Mouse (Mus musculus): ENCODE results near the gene Gpr107.

Gpr107 gene

GRCm38 (mm10) chr2:31127219-31127618, 24.9 kb upstream of the Gpr107 start:
- DNase-seq (ENCODE audit: low spot score in 2 of 2): no peak

- DNase-seq (ENCODE audit: low spot score in 2 of 2): no peak
Measured at GRCm38 (mm10) chr2:31127899-31128298, 24.2 kb upstream of the Gpr107 start.

- no peak for DNase-seq (ENCODE audit: low spot score in 2 of 2)
Measured at GRCm38 (mm10) chr2:31129742-31130518, 22.2 kb upstream of the Gpr107 start.

DNA sequence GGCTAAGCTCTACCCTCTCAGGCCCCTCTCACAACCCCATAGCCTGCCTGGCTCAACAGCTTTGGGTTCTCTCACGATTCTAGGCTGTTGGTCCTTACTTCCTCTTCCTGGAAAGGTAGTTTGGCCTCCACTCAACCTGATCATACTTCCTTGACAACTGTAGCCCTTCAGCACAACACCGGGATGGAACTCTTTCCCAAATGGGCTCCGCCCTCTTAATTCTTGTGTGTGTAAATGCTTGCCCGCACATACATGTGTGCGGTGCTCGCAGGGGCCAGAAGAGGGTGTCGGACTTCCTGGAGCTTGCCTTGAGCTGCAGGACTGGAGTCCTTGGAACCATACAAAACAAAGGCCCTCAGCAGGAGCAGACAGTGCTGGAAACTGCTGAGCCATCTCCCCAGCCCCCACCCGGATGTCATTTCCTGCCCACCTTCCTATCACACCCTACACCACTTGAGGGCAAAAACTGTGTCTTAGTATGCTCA, 21.3 kb upstream of the Gpr107 start:
- no peak for DNase-seq (ENCODE audit: low spot score in 2 of 2)

GRCm38 (mm10) chr2:31132682-31133081, 19.4 kb upstream of the Gpr107 start:
- DNase-seq (ENCODE audit: low spot score in 2 of 2): no peak

GRCm38 (mm10) chr2:31133981-31134380, 18.1 kb upstream of the Gpr107 start:
- no peak for DNase-seq (ENCODE audit: low spot score in 2 of 2)

GRCm38 (mm10) chr2:31135512-31135931, 16.6 kb upstream of the Gpr107 start:
- DNase-seq (ENCODE audit: low spot score in 2 of 2): no peak

DNA sequence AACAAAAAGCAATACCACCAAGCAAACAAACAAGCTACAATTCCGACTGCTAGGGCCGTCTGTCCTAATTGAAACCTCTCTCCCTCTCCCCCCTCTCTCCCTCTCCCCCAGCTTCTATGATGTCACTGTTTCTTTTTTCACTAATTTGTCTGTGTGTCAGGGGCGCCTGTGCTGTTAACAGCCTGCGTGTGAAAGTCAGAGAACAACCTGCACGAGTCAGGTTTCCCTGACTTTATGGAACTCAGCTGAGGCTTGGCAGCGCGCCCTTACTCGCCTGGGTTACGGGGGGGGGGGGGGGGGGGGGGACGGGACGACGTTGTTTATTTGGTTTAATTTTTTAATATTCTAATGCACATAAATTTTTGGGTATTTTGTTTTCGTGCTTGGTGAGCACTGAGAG, 15.8 kb upstream of the Gpr107 start:
- DNase-seq (ENCODE audit: low spot score in 2 of 2): no peak

DNA sequence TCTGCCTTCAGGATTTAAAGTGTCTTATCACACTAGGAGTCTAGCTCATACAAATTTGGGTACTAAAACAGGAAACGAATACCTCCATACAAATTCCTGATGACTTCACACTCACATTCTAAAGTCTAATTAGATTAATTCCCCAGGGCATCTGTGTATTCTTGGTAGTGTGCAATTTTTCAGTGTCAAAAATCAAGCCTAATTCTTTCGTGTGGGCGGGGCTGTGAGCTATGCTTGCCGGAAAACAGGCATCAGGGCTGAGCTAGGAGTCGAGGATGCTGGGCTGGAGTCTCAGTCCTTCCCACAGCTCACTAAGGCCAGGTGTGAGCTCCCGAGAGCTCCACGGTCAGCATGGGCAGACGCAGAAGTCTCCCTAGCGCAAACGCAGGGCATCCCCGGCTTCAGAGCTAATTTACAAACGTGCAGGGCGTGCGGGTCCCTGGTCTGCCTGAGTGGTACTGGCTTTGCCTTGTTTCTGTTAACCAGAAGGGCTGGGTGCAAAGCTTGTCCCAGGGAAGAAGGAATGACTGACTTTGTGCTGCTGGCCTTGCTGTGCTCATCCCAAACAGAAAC, 15.0 kb upstream of the Gpr107 start:
- DNase-seq (ENCODE audit: low spot score in 2 of 2): no peak

GRCm38 (mm10) chr2:31139174-31139632, 12.9 kb upstream of the Gpr107 start:
- DNase-seq (ENCODE audit: low spot score in 2 of 2): no peak

GRCm38 (mm10) chr2:31139991-31140771, 11.9 kb upstream of the Gpr107 start:
- no peak for DNase-seq (ENCODE audit: low spot score in 2 of 2)

DNA sequence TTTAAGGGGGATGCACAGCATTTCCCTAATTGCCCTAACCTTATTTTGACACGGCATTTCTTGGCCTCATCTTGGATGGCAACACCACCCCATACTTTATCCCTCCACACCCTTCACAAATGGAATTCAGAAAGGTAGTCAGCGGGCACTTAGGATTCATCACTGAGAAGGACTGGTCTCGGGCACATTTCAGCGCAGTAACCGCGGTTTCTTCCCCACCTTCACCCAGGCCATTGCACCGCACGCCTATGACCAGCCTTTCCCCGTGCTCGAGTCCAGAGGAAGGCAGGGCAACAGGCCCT, 11.4 kb upstream of the Gpr107 start:
- DNase-seq (ENCODE audit: low spot score in 2 of 2): no peak

DNA sequence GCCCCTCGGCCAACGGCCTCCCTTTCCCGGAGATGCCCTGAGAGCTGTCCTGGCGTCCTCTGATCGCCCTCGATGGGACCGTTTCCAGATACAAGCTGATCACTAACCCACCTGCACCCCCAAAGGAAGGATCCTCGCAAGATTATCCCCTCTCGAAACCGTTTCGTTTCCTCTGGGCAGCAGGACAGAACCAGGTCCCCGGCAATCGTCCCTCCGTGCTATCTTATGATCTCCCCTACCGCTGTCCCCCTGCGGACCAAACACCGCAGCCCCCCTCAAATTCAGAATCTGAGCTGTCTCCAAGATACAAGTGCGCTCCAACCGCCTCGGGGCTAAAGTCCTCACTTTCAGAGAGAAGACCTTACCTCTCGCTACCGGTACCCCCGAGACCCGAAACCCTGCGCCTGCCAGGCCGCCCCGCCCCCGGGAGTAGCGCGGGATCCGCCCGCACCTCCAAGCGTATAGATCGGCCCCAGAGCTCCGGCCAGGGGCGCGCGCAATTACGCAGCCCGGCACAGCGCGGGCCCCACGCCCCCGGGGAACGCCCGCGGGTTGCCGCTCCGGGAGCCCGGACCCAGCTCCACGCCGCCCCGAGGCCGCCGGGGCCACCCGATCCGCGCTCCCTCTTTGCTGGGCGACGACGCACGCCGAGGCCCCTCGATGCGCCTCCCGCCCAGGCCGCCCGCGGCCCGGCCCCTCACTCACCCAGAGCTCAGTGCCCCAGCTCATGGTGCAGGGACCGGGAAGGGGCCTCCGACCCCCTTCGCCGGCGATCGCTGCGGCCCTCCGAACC, 10.8 kb upstream of the Gpr107 start:
- DNase-seq (ENCODE audit: low spot score in 2 of 2): peak in 1 of 2 experiments; percentile 74

DNA sequence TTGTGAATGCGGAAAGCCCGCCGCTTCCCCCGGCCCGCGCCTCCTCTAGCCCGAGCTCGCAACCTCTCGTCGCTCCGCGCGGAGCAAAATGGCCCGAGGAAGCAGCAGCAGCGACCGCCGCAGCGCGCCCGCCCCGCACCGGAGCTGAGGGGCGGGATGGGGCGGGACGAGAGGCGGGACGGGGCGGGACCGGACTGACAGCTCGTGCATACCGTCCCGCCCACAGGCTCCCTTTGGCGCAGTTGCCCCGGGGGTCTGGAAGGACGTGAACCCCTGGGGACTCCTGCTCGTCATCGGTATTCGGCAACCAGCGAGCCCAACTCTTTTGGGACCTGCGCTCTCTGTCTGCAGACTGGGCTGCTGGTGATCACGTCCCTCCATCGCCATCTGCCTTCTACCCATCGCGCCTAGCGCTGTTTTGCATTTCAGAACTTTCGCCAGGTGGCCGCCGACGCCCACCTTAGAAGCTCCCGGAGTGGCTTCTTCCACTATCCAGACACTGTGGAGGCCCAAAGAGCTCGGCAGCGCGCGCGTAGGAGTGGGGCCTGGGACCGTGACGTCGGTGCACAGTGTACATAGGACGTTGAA, 10.2 kb upstream of the Gpr107 start, which contains the start of gene Fnbp1:
Gene Fnbp1 (minus strand): TSS at position 142 of the 588 bp plus-strand sequence.
- peak; percentile 84 to 91 for DNase-seq (ENCODE audit: low spot score in 2 of 2)

- no peak for DNase-seq (ENCODE audit: low spot score in 2 of 2)
Measured at GRCm38 (mm10) chr2:31142505-31142904, 9.6 kb upstream of the Gpr107 start.

DNA sequence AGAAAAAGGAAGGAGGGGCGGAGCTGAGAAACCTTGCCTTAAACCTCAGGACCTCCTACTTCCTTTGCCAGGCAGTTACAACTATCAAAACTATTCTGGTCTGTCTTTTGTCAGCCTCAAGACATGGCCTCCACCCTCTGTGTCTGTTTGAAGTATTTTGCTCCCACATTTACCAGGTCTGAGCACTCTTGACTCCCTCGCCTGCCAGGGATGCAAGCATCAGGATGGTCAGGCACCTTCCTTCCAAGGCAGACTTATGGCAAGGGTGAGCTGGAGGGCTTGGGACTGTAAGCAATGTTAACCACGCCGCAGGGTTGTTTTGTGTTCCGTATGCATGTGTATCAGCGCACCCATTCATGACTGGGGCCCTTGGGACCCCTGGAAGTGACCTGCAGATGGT, 8.8 kb upstream of the Gpr107 start:
- no peak for DNase-seq (ENCODE audit: low spot score in 2 of 2)

DNA sequence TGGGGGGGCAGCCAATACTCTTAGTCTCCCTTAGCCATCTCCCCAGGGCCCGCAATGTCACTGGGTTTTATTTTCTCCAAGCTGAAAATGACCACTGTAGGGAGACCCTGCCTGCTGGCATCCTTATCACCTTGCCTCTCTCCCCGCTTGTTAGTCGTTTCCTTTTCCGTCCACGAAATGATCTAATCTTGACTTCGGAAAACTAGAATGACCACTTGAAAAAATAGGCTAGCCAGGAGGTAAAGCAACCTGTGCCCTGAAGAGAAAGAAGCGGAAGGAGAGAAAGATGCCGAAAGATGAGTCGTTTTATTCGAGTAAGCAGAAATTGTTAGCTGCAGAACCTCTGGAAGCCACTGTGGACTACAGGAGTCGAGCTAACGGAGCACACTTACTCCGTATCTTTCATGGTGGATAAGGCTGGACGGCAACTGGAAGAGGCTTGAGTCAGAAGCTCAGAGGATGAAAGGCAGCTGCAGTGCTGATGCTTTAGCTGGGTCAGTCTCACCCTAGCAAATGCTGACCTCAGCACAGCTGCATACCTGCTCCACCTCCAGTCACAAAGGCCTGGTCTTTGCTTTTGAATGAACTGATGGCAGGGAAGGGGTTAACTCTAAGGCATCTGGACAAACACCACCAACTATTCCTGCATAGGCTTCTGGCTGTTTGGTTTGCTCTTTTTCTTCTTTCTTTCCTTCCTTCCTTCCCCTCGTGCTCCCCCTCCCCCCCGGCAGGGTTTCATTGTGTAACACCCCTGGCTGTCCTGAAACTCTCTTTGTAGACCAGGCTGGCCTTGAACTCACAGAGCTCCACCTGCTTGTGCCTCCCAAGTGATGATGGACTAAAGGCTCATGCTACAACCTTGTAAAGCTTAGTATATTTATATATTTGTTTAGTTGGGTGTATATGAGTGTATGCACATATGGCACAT, 8.1 kb upstream of the Gpr107 start:
- no peak for DNase-seq (ENCODE audit: low spot score in 2 of 2)

GRCm38 (mm10) chr2:31144901-31145300, 7.2 kb upstream of the Gpr107 start:
- DNase-seq (ENCODE audit: low spot score in 2 of 2): no peak

DNA sequence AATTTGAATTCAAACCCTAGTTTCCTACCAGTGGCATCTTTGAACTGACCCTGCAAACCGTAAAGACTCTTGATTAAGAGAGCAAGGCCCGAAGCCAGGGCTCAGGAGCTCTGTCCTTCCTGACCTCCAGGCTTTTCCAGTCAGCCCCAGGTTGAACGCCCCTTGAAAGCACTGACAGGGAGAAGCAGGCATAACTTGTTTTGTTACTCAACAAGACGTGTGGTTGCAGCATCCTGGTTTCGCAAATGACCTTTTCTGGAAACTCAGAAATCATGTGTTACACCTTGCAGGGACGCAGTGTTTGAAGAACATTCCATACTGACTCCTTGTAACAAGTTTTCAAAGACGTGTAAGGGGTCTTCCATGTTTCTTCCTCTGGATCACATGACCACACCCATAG, 5.1 kb upstream of the Gpr107 start:
- no peak for DNase-seq (ENCODE audit: low spot score in 2 of 2)

- DNase-seq (ENCODE audit: low spot score in 2 of 2): no peak
Measured at GRCm38 (mm10) chr2:31150762-31151161, 1.4 kb upstream of the Gpr107 start.
